Mouse (Mus musculus): Measurements from ENCODE around the gene Olfr103.

The Olfr103 gene

DNA sequence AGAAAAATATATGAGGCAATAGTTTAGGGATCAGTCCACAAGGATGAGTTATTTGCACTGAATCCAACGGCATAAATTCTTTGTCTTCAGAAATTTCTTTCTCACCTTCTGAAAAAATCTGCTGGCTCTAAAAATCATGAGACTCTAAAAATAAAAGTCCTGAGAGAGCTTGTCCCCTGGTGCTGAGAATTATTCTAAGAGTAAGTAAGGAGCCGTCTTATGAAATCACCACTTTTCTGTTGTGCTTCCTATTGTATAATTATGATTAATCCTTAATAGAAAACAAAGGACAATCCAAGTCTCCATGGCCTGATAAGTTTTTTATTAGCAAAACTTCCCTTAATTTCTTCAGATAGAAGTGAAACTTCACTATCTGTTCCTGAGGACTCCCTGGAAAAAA lies at the start of gene Olfr103:
Gene Olfr103 (minus strand): TSS at position 101 of the 400 bp plus-strand sequence.
- no peak for DNase-seq (ENCODE audit: low read depth in 2 of 2, low spot score in 2 of 2)

DNA sequence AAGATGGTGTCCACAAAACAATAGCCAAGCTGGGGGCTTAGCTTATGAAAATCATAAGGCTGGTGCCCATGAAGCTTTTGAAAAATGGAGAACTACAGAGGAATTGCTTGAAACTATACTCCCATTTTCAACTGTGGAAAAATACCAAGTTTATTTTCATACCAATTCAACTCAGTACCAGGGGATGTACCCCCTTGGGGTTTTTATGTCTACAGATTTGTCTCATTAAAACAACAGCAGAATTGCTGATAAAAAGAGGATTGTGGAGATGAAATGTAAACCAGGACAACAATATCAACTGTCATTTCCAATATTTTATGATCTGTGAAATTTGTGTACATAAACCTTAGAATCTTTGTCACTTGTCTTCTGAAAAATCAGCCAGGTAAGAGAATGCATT lies 39.2 kb upstream of the Olfr103 start, which contains the start of gene Olfr105-ps:
Gene Olfr105-ps (plus strand): TSS at position 301 of the 400 bp plus-strand sequence.
- no peak for DNase-seq (ENCODE audit: low read depth in 2 of 2, low spot score in 2 of 2)

DNA sequence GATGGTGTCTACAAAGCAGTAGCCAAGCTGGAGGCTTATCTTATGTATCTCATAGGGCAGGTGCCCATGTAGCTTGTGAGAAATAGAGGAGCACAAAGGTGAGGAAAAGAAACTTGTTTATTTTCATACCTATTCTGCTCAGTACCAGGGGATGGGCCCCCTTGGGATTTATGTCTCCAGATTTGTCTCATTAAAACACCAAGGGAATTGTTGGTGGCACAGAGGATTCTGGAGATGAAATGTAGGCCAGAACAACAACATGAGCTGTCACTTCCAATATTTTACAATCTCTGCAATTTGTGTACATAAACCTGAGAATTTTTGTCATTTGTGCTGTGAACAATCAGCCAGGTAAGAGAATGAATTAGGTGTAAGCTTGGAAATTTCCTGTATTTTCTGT lies 19.8 kb upstream of the Olfr103 start, which contains the start of gene Olfr104-ps:
Gene Olfr104-ps (plus strand): TSS at position 301 of the 400 bp plus-strand sequence.
- no peak for DNase-seq (ENCODE audit: low read depth in 2 of 2, low spot score in 2 of 2)

DNA sequence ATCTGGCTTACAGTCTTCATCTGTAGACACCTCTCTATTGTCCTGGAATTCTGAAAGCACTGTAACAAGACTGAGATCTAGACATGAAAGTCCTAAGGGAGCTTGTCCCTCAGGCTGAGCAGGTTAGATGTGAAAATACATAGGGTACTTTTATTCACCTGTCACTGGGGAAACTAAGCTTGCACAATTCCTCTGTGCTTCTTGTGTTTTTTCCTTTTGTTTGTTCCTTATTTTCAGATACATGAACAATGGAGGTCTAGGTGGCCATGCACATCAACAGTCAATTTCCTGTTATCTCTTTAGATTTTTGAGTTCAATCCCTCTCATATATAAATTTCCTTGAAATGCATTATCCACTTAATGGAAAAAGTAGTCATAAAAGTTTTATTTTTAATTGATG lies 22.5 kb downstream of the Olfr103 start, which contains the start of gene Olfr102:
Gene Olfr102 (minus strand): TSS at position 101 of the 400 bp plus-strand sequence.
- no peak for DNase-seq (ENCODE audit: low read depth in 2 of 2, low spot score in 2 of 2)

- DNase-seq (ENCODE audit: low read depth in 2 of 2, low spot score in 2 of 2): no peak
These were observed 29.3 kb downstream of the Olfr103 start for GRCm38 (mm10) chr17:37310146-37310699.

GRCm38 (mm10) chr17:37308483-37308882 lies 31.0 kb downstream of the Olfr103 start:
- no peak for DNase-seq (ENCODE audit: low read depth in 2 of 2, low spot score in 2 of 2)

GRCm38 (mm10) chr17:37304213-37304612 lies 35.3 kb downstream of the Olfr103 start, which contains the start of gene Olfr101:
Gene Olfr101, minus strand, starts transcription at chr17:37304313.
- DNase-seq (ENCODE audit: low read depth in 2 of 2, low spot score in 2 of 2): no peak

All from CD8-positive naive resting alpha-beta T cell, adult 2 months (primary cell).